Mouse (Mus musculus) spleen, postnatal 36 days (tissue): ENCODE measurements around the gene Scn1b.
A peak's percentile ranks its signal among the peaks of the same experiment; 100 is the strongest.

Source experiments
- DNase-seq, 2 experiments: peaks; one replicate each; pipeline ENCODE4 v3.0.0; 2022; ENCODE audit warnings: low spot score in 2 of 2, mixed read lengths in 1 of 2

Scn1b gene

GRCm38 (mm10) chr7:31126851-31127724 lies at the start of gene Scn1b:
TSS of gene Scn1b (minus strand) at chr7:31127003.
- DNase-seq = no peak

- no peak for DNase-seq
Measured at GRCm38 (mm10) chr7:31175096-31175495, 48.3 kb upstream of the Scn1b start.

- DNase-seq = peak; percentile 35 to 36
Measured at GRCm38 (mm10) chr7:31174466-31174865, 47.7 kb upstream of the Scn1b start.

GRCm38 (mm10) chr7:31172238-31172637 lies 45.4 kb upstream of the Scn1b start:
- DNase-seq = peak; percentile 49 to 64

DNA sequence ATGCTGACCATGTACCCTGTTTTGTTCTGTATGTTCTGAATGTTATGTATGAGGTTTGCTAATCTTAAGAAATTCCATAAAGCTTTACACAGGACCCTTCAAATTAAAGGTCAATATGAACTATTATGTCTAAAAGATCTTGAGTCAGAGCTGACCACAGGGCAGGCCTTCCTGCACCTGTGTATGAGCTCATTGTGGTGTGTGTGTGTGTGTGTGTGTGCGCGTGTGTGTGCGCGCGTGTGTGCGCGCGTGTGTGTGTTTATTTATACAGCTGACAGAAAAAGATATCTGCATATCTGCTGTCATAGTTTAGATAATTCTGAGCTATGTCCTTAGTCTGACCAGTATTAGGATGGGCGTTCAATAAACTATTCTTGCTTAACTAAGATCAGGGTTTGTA lies 43.7 kb upstream of the Scn1b start:
- no peak for DNase-seq

- DNase-seq = peak in 1 of 2 experiments; percentile 41
Measured at GRCm38 (mm10) chr7:31168412-31168811, 41.6 kb upstream of the Scn1b start.

DNA sequence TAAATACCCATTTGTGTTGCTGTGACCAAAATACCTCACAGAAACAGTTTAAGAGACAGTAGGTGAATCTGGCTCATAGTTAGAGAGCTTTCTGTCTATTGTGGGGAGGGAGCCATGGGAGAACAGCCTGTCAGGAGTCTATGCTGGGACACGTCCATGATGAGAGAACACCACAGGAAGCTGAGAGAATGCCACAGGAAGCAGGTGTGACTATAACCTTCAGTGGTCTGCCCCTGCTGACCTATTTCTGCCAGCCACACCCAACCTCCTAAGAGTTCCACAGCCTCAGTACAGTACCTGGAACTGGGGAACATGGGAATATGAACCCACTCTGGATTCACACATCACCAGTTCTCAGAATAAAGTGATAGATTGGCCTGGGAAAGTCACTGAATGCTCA lies 37.9 kb upstream of the Scn1b start:
- no peak for DNase-seq

GRCm38 (mm10) chr7:31163666-31164577 lies 37.1 kb upstream of the Scn1b start:
- DNase-seq = no peak

- DNase-seq = no peak
Measured at GRCm38 (mm10) chr7:31162324-31162723, 35.5 kb upstream of the Scn1b start.

- no peak for DNase-seq
Measured at GRCm38 (mm10) chr7:31161831-31162230, 35.0 kb upstream of the Scn1b start.

DNA sequence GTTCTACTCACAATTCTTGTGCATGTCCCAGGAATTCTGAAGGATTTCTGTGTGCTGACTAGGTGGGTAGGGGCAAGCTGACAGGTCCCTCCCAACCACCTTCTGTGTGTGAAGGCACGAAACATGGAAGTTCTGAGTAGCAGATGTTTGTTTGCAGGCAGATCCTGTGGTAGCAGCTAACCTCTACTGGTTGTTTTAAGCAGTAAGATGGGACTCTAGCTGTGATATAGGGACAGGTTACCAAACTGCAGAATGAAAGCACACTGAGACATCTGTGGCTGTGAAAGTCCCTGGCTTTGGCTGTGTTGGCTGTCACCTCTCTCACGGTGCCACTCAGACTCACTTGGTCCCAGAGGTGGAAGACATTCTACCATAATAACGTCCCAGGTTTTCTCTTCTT lies 34.4 kb upstream of the Scn1b start:
- no peak for DNase-seq

- peak; percentile 74 to 81 for DNase-seq
Measured at GRCm38 (mm10) chr7:31160763-31161162, 34.0 kb upstream of the Scn1b start.

GRCm38 (mm10) chr7:31156034-31156928 lies 29.5 kb upstream of the Scn1b start:
- DNase-seq = peak; percentile 78 to 85

DNA sequence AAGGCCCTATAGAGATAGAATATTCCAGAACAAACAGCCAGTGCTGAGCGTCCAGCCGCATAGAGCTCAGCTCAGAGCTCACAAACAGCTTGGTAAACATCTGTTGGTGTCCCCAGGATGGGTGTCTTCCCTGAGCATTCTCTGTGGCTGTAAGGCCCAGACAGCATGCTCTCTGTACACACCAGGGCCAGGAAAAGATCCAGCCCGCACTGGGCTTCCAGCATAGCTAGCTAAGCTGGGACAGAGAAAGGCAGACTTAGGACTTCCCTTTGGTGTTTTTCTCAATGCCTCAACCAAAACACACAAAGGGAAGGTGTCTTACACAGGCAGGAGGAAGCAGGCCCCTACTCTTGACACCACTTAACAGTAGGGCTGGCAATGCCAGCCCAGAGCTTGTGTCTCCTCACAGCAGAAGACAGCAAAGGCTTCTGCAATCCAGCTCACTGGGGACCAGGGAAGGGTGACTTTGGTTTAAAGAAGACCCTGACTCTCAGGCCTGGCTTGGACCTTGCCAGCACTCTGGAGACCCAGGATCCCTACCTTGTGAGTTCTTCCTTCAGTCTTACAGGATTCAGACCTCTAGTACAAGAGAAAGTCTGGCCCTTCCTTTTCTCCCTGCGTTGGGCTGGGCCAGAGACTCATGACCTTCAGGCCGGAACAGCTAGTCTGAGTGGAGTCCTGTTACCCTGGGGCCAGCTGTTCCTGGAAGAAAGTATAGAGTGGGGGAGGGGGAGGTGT lies 28.7 kb upstream of the Scn1b start, which contains the start of gene Gramd1a:
Gramd1a (minus strand) TSS at position 601 of the 738 bp plus-strand sequence.
- DNase-seq = no peak

DNA sequence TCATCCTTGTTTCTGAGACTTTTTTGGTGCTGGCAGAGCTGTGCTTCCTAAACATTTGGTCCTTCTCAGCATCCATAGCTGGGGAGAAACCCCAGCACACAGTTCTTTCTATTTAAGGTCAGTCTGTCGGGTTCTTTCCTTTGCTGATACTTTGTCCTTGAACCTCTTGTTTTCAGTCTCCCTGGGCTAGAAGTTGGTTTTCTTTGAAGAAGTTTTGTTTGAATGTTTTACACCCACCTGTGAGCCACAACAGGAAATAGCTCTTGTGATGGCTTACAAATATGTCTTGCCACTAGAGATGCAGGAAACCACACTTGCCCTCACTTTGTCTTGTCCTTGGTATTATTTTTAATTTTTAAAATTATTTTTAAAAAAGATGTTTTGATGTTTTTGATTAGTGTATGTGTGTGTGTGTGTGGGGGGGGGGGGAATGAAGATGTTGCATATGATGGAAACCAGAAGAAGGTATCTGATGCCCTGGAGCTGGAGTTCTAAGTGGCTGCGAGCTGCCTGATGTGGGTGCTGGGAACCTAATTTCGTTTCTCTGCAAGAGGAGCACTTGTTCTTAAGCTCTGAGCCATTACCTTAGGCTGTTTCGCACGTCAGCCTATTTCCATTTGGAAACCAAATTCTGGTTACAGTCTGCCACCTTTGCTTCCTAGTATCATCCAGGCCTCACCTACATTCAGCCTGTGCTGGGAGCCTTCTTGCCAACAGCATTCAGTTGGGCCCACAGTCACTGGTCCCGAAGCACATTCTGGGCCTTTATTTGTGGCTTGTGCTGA lies 26.9 kb upstream of the Scn1b start:
- peak; percentile 46 to 60 for DNase-seq

DNA sequence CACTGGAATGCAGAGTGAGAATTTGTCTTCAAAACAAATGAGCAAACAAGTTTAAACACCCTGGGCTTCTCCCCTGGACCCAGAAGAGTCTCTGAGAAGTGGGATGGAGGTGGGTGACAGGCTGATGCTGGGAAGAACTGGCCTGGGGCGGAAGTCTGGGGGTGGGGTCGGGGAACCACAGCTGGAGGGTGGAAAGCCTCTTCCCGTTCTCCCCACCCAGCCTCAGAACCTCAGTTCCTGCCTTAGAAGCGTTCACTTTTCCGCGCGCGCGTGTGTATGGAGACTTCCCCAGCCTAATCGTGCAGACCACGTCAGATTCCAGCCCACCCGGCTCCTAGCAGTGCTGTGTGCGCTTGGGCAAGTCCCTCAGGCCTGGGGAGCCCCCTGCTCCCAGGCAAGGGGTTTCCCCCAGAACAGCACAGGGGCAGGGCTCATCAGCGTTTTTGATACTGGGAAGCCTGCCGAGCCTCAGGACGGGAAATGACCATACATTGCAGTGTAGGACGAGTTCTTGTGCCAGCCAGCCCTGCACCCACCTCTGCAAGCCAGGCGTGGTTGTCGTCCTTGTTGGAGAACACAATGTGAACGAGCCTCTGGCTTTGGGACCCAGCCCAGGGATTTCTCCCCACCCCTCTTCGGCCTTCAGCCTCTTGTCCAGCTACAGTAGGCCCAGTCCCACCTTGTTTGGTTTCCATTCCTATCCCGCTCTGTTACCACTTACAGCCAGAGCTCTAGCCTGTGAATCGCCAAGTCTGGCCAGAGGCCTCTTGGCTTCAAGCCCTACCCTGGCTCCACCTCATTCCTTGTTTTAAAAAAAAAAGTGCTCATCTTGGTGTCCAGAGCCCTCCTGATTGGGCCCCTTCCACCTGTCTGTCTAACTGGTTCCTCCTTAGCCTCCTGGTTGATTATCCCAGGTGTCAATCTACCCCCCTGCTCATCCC lies 24.8 kb upstream of the Scn1b start:
- peak; percentile 70 to 77 for DNase-seq

- DNase-seq = peak; percentile 87 to 88
Measured at GRCm38 (mm10) chr7:31150566-31151300, 23.9 kb upstream of the Scn1b start.
